Mouse (Mus musculus) G1E (cell line): ENCODE measurements around the gene Lyst.

Source experiments
- CTCF ChIP-seq: IDR thresholded peaks from 2 replicates; pipeline ENCODE4 v1.5.1; 2012; ENCODE audit warnings: low read depth, low read length, inconsistent platforms, mixed read lengths
- POLR2AphosphoS5 ChIP-seq: IDR thresholded peaks from 2 replicates; pipeline ENCODE4 v1.6.1; 2012; ENCODE audit warnings: low read depth, low read length, inconsistent platforms; ENCODE audit not compliant: insufficient replicate concordance

GRCm38 (mm10) chr13:13777696-13778095 lies 187.5 kb downstream of the Lyst start:
- TF ChIP-seq CTCF (no peak), POLR2AphosphoS5 (no peak)
